Mouse (Mus musculus) forebrain, postnatal 0 days (tissue): ENCODE measurements around the gene Tctex1d4. TPM values are rescaled to one million over a fixed set of nuclear protein-coding genes. Genes with fewer than 3 reads are reported as not detected.

Source experiments
- ATAC-seq: fragments of 200-750 bp; cut with Nextera tagmentation; 2 replicates; pipeline ENCODE4 v1.8.0; 2017; ENCODE audit warnings: mild to moderate bottlenecking, moderate library complexity
- DNase-seq: peaks from one replicate; pipeline ENCODE4 v3.0.0-alpha.2; 2015
- H3K27ac ChIP-seq: fragments of 300-500 bp; sonication (generic); 2 replicates; pipeline ENCODE4 v1.5.1; 2014; ENCODE audit warnings: low read depth, mild to moderate bottlenecking, antibody characterized with exemption, low read length, moderate library complexity, mixed read lengths
- H3K27me3 ChIP-seq: fragments of 300-500 bp; sonication (generic); 2 replicates; pipeline ENCODE4 v1.6.1; 2014; ENCODE audit warnings: mild to moderate bottlenecking, low read length, mixed read lengths; ENCODE audit not compliant: insufficient read depth
- H3K36me3 ChIP-seq: fragments of 300-500 bp; sonication (generic); 2 replicates; pipeline ENCODE4 v1.6.1; 2014; ENCODE audit warnings: mild to moderate bottlenecking, moderate library complexity; ENCODE audit not compliant: insufficient read depth
- H3K4me1 ChIP-seq: fragments of 300-500 bp; sonication (generic); 2 replicates; pipeline ENCODE4 v1.6.1; 2014; ENCODE audit warnings: antibody characterized with exemption; ENCODE audit not compliant: insufficient read depth
- H3K4me2 ChIP-seq: fragments of 300-500 bp; sonication (generic); 2 replicates; pipeline ENCODE4 v1.6.1; 2014; ENCODE audit warnings: low read depth, mild to moderate bottlenecking, moderate library complexity
- H3K4me3 ChIP-seq: fragments of 300-500 bp; sonication (generic); 2 replicates; pipeline ENCODE4 v1.5.1; 2014; ENCODE audit warnings: low read depth, low read length, mixed read lengths
- H3K9ac ChIP-seq: fragments of 300-500 bp; sonication (generic); 2 replicates; pipeline ENCODE4 v1.6.1; 2014; ENCODE audit warnings: mild to moderate bottlenecking
- H3K9me3 ChIP-seq: fragments of 300-500 bp; sonication (generic); 2 replicates; pipeline ENCODE4 v1.6.1; 2016; ENCODE audit warnings: low read length
- CTCF ChIP-seq: sonication (generic); IDR thresholded peaks from 2 replicates; pipeline ENCODE4 v1.5.1; 2016; ENCODE audit warnings: antibody characterized with exemption, control low read depth, low read depth
- WGBS: fragments of 180-500 bp; shearing (Covaris S2); extraction: QIAGEN DNeasy Blood & Tissue Kit; methylation state at CpG from one replicate; pipeline ENCODE4 v1.1.7; 2014; 5-methylcytosine and 5-hydroxymethylcytosine counted together
- polyA plus RNA-seq: library from polyadenylated mRNA; unstranded; fragments of >200 nt; fragmentation: Nextera tagmentation; extraction: Ambion mirVana; gene quantifications from 2 replicates; pipeline ENCODE4 v1.2.1, GENCODE M21; 2015
- total RNA-seq: library from RNA; depleted of rRNA; stranded (reverse); fragments of >200 nt; gene quantifications from 2 replicates; pipeline ENCODE4 v1.2.3, GENCODE M21; 2014

Gene Tctex1d4
- total and polyA plus RNA-seq, 2 experiments from 2014 or later: 1.3 to 6.2 TPM

- WGBS: 77% methylated on average over 14 of the region's 14 CpGs
- H3K4me2 ChIP-seq: 0 out of 2 replicates have a peak overlapping the region, but pooled peaks have one; percentile 1
- DNase-seq: no peak
These were observed 1.9 kb upstream of the Tctex1d4 start for GRCm38 (mm10) chr4:117124518-117125347.

GRCm38 (mm10) chr4:117125348-117125909 lies 1.2 kb upstream of the Tctex1d4 start, which contains the start of gene Btbd19:
Btbd19 (minus strand) TSS chr4:117125725.
- H3K4me1 ChIP-seq: peaks cover 14% of the 10 kb centered on the region
- 22% methylated on average over 8 of the region's 8 CpGs for WGBS
- no peak within 1 kb of the TSS for H3K4me3 ChIP-seq
- TF ChIP-seq CTCF: no peak
- no peaks in the 10 kb centered on the region for H3K9me3 ChIP-seq
- peak within 1 kb of the TSS; percentile 1; the same call in 1 of the 2 replicates for H3K4me2 ChIP-seq
- peaks cover 22% of the 10 kb centered on the region for H3K36me3 ChIP-seq
- ATAC-seq: peak; percentile 49
- peak within 1 kb of the TSS; percentile 72 for H3K27ac ChIP-seq
- peak within 1 kb of the TSS; percentile 44 for H3K9ac ChIP-seq
- DNase-seq: peak; percentile 83
- H3K27me3 ChIP-seq: no peaks in the 10 kb centered on the region

More at GRCm38 (mm10) chr4:117124518-117125347, 1.9 kb upstream of the Tctex1d4 start:
- ATAC-seq: no peak
- Histone ChIP-seq H3K27me3 (no peaks in the 10 kb centered on the region), H3K4me1 (peaks cover 14% of the 10 kb centered on the region), H3K9me3 (no peaks in the 10 kb centered on the region), H3K9ac (peak overlapping the region; percentile 44), H3K27ac (peak overlapping the region; percentile 72), H3K4me3 (no peak overlapping the region), H3K36me3 (peaks cover 15% of the 10 kb centered on the region)
- TF ChIP-seq CTCF: no peak

- 50% methylated on average over 15 of the region's 15 CpGs for WGBS
- Histone ChIP-seq H3K4me3 (no peak overlapping the region), H3K27me3 (no peaks in the 10 kb centered on the region), H3K36me3 (peaks cover 24% of the 10 kb centered on the region), H3K4me2 (no peak overlapping the region), H3K9me3 (no peaks in the 10 kb centered on the region), H3K4me1 (peaks cover 14% of the 10 kb centered on the region), H3K9ac (peak overlapping the region; percentile 44), H3K27ac (peak overlapping the region; percentile 72)
- no peak for DNase-seq
- no peak for TF ChIP-seq CTCF
- ATAC-seq: peak; percentile 8; the same call in 1 of the 2 replicates
These were observed 502 bp upstream of the Tctex1d4 start for GRCm38 (mm10) chr4:117125910-117126674.

GRCm38 (mm10) chr4:117127991-117128686 lies 1.5 kb downstream of the Tctex1d4 start:
- no peak for ATAC-seq
- H3K9me3 ChIP-seq: no peaks in the 10 kb centered on the region
- no peak overlapping the region for H3K27ac ChIP-seq
- WGBS: 91% methylated on average over 33 of the region's 33 CpGs
- H3K4me3 ChIP-seq: no peak overlapping the region
- H3K9ac ChIP-seq: no peak overlapping the region
- no peak for DNase-seq
- H3K27me3 ChIP-seq: no peaks in the 10 kb centered on the region
- no peak for TF ChIP-seq CTCF
- H3K36me3 ChIP-seq: peaks cover 24% of the 10 kb centered on the region
- peaks cover 16% of the 10 kb centered on the region for H3K4me1 ChIP-seq
- no peak overlapping the region for H3K4me2 ChIP-seq

GRCm38 (mm10) chr4:117130790-117131189 lies 4.2 kb downstream of the Tctex1d4 start:
- peaks cover 5% of the 10 kb centered on the region for H3K4me1 ChIP-seq
- H3K27ac ChIP-seq: no peak overlapping the region
- ATAC-seq: no peak
- no peak overlapping the region for H3K9ac ChIP-seq
- no peaks in the 10 kb centered on the region for H3K27me3 ChIP-seq
- no peak overlapping the region for H3K4me2 ChIP-seq
- peaks cover 24% of the 10 kb centered on the region for H3K36me3 ChIP-seq
- H3K9me3 ChIP-seq: no peaks in the 10 kb centered on the region
- no peak for TF ChIP-seq CTCF
- H3K4me3 ChIP-seq: no peak overlapping the region
- WGBS: 41% methylated on average over 6 of the region's 6 CpGs
- no peak for DNase-seq

GRCm38 (mm10) chr4:117131198-117131597 lies 4.6 kb downstream of the Tctex1d4 start:
- 66% methylated on average over 6 of the region's 6 CpGs for WGBS
- ATAC-seq (no peak), DNase-seq (no peak)
- Histone ChIP-seq H3K9ac (no peak overlapping the region), H3K9me3 (no peaks in the 10 kb centered on the region), H3K27ac (no peak overlapping the region), H3K4me3 (no peak overlapping the region), H3K4me1 (peaks cover 5% of the 10 kb centered on the region; the same call in 1 of the 2 replicates), H3K4me2 (no peak overlapping the region), H3K27me3 (no peaks in the 10 kb centered on the region), H3K36me3 (peaks cover 24% of the 10 kb centered on the region)
- TF ChIP-seq CTCF: no peak
